Mouse (Mus musculus) testis, adult 2 months (tissue): ENCODE measurements at regions not wholly inside any gene's neighbourhood (a gene's known extent, or its start where the extent isn't known, plus 50 kb on each side); places are given as distances from the start of the nearest gene placed in this dataset.

Experiments used
- CTCF ChIP-seq: fragments of 200-500 bp; IDR thresholded peaks from 2 replicates; pipeline ENCODE4 v1.5.1; 2012; ENCODE audit warnings: low read depth, mild to moderate bottlenecking, inconsistent platforms, low read length, moderate library complexity; ENCODE audit not compliant: control insufficient read depth, insufficient read depth, insufficient replicate concordance
- POLR2A ChIP-seq: fragments of 200-500 bp; IDR thresholded peaks from 2 replicates; pipeline ENCODE4 v1.6.1; 2012; ENCODE audit warnings: low read depth, mild to moderate bottlenecking, inconsistent platforms, low read length, moderate library complexity; ENCODE audit not compliant: control insufficient read depth

- no peak for TF ChIP-seq CTCF
- no peak for TF ChIP-seq POLR2A
Observed at GRCm38 (mm10) chr6:117279297-117279696, 111.0 kb downstream of the Cxcl12 start.
